Mouse (Mus musculus) left cerebral cortex, postnatal 4 days (tissue): ENCODE results near the gene Gm20716. TPM values are rescaled to one million over a fixed set of nuclear protein-coding genes. Genes with fewer than 3 reads are reported as not detected.
"Not testable (repeated sequence)": the region's sequence is repeated elsewhere in the genome, so short reads cannot be mapped to it uniquely, and the experiment has no call there.

Experiments
- DNase-seq: peaks from one replicate; pipeline ENCODE4 v3.0.0-alpha.2; 2022
- intact Hi-C: fragments of 180-260 bp; cut with DNase I; formaldehyde crosslinking; loops from one replicate; pipeline ENCODE4 v1.15.1; 2025
- microRNA-seq: library from miRNA; unstranded; fragments of <30 nt; microRNA quantifications from one replicate; pipeline ENCODE4 v1.2.0, GENCODE M21; 2022
- total RNA-seq, 2 experiments: library from RNA; stranded (reverse); gene quantifications; 2 replicates each; pipeline ENCODE4 v1.2.3; 2021

Gm20716 gene
- total RNA-seq, 2 experiments from 2014 or later = 28.5 to 33.7 TPM

DNA sequence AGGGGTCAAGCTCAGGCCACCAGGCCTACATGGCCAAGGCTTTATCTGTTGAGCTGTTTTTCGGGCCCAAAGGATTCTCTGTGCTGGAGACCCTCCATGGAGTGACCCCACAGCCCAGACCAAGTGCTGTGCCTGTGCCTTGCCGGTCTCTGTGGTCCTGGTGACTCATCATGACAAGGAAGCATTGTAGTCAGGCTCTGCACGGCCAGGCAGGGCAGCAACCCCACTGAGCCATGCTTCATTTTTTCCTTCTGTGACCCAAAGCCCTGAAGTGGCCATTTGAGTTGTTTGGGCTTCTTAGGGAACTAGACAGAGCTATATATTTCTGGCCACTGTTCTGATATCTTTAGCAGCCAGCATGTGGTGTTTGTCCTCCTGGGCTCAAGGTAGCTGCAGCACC lies 62.4 kb downstream of the Gm20716 start:
- intact Hi-C loops = no loop called here
- no peak for DNase-seq

DNA sequence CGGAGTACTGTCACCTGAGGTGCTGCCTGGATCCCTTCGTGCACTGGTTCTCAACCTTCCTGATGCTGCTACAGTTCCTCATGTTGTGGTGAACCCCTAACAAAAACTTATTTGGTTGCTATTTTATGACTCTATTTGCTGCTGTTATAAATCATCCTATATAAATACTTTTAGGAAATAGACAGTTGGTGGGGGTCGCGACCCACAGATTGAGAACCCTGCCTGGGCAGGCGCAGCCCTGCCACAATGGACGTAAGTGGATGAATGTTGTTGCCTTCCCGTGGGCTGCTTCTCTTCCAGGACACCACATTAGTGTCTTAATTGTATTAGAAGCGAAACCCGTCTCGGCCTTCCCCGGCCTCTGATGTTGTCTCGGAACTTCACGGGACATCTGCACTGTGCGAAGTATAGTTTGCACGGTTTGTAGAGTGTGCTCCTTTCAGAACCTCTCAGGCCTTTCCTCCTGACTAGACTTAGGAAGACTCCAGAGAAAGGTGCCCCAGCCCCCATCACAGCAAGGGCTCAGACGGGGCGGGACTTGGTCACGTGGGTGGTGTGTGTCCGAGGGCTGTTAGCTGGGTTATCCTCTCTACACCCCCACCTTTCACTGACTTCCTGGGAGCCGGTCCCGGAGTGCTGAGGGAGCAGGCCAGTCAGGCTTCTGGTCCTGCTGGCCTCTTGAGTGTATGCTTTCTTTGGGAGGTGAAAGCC lies 63.3 kb downstream of the Gm20716 start:
- no peak for DNase-seq
- intact Hi-C loops = no loop called here

DNA sequence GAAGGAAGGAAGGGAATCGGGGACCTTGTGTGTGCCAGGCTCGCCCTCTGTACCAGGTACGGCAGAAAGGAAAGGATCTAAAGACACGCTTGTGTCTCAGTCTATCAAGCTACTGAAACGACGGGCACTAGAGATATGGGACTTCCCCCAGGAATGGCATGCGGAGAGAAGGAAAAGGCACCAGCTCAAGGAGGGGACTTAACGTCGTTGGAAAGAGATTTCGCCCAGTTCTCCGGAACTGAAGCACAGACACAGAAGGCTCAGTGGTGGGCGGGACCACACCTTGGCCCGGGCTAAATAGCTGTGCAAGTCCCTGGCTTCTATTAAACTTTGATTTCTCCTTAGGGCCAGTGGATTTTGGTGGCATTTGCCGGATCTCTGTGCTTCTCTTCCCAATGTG lies 68.2 kb downstream of the Gm20716 start:
- intact Hi-C loops = no loop called here
- DNase-seq = no peak

DNA sequence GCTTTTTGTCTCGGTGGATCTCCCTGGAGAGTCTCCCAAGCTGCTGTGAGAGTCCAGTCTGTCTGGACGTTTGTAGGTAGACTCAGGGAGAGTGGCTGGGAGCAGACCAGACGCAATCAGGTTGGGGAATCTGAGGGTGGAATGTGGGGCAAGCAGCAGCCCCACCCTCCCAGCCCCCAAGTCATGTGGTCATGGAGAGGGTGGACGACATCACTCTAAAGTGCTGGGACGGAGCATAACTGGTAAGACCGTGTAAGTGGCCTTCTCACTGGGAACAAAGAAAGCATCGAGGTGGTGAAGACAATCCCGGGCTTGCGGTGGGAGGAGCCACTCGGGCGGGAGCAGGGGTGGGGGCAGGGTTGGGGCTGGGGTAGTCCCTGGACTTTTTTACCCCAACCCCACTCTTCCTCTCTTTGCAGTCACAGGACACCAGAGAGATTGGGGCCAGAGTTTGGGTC lies 68.6 kb downstream of the Gm20716 start:
- no peak for DNase-seq
- intact Hi-C loops = no loop called here

DNA sequence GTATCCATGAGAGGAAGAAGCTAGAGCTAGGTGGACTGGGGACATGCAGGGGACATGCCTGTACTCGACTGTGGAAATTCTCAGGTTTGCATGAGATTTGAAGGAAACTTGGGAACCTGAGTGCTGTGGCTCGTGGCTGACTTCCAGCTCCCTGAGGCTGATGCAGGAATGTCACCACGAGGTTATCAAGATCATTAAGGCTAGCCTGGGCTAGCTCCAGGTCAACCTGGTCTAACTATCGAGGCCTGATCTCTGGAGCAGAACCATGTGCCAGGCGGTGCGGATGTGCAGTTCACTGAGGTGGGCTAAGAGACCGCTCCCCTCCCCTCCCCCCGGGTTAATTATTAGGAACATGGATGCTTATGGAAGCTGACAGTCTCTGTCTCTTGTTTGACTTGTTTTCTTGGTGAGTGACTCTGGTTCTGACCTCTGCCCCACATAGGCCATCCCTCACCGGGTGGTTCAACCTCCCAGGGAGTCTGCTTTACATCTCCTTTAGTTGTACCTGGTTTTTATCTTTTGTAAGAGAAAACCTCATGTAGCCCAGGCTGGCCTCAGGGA lies 69.7 kb downstream of the Gm20716 start:
- intact Hi-C loops = no loop called here
- DNase-seq = no peak

DNA sequence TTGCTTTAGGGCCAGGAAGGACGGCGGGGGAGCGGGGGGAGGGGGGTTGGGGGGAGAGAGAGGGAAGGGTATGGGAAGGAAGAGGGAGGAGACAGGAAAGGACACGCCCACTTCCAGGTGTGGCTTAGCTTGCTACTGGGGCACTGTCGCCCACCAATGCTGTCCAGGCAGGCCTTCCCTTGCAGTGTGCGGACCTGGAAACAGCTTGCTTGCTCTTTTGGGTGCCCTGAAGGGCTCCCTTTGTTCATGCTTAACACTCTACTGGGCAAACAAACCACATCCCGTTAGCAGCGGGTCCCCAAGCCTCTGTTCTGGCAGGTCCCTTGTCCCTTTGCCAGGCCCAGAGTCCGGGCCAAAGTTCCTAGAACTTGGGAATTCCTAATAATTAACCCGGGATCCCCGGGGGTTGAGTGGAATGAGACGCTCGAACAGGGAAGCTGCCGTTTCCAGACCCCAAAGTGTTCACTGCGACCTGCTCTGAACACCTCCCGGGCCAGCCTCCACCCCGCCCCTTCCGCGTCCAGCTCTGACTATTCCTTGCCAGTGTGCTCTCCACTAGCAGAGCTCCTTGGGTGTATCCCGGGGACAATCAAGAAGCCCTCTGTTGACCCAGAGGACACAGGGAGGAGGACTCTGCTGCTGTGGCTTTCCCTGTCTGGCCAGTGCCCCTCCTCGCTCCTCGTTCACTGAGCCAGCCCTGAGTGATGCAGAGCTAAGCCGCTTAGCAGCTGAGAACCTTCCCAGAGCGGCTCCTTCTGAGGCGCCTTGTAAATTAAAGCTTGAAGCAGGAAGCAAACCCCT lies 71.1 kb downstream of the Gm20716 start:
- intact Hi-C loops = no loop called here

DNA sequence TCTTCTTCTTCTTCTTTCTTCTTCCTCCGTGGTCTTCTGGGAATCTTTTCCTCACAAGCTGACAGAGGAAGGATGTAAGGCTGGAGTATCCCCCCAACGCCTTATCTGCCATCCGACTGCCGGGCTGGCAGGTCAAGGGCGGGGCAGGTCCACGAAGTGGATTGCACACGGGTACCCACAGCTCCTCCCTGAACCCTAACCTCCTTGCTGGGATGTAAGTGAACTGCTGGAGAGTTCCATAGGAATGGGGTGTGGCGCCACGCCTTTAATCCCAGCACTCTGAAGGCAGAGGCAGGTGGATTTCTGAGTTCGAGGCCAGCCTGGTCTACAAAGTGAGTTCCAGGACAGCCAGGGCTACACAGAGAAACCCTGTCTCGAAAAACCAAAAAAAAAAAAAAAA lies 72.2 kb downstream of the Gm20716 start:
- DNase-seq, intact Hi-C loops: not testable (repeated sequence)

More for the DNA sequence above, 71.1 kb downstream of the Gm20716 start:
- peak; percentile 45 for DNase-seq

DNA sequence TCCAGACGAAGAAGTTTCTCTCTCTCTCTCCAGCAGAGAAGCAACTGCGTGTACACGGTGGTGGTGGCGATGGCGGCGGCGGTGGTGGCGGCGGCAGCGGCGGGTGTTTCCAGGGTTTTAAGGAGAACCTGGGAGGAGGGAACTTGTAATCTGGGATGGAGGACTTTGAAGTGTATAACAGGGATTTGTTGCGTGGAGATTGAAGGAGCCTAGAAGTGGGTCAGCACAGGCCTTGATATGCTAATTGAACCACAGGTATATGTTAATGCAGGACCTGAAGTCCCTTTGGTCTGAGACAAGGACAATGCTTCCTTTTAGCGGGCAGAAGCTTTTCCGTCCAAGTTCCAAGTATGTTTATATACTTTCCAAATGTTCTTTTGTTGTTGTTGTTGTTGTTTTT lies 73.8 kb downstream of the Gm20716 start:
- intact Hi-C loops = no loop called here
- DNase-seq = no peak

DNA sequence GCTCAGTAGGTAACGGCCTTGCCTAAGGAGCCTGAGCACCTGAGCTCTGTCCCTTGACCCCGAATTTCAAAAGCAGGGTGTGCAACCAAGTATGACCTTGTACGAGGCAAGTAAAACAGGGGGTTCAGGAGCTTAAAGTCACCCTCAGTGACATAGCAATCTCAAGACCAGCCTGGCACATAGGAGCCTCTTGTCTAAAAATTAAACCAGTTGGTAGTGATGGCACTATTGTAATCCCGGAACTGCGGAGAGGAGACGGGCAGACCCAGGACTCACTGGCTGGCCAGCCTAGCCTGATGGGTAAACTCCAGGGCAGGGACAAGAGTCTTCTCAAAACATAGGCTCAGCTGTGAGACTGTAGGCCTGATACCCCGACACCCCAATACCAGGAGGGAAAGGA lies 74.5 kb downstream of the Gm20716 start:
- intact Hi-C loops = no loop called here
- no peak for DNase-seq

DNA sequence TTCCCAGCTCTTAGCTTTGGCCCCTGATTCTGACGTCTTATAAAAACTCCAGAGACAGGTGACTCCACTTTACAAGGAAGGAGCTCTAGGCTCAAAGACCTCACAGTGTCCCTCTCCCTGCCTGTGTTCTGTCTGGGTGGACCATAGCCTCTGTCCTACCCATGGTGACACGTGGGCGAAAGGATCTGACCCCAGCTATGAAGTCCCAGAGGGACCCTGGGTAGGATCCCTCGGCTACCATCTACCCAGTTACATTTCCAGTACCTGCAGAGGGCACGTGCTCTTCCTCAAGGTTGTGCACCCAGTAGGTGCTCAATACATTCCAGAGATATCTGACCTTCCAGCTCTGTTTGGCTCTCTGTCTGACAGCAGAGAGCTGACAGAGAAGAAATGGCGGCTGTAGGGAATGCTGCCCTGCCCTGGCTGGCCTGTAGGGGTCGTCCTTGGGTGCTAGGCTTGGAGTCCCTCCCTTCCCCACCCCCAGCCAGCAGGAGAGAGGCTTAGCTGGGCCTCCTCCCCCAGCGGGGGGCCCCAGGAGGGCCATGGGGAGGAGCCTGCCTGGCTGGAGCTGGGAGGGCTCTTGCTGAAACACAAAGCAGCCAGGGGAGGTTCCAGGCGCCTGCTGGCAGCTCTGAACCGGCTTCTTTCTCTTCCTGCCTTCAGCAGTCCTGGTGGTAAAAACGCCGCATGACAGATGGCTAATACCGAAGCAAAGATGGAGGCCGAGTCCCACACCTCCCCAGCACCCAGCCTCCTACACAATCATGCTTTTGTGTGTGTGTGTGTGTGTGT lies 75.9 kb downstream of the Gm20716 start:
- peak; percentile 79 for DNase-seq
- intact Hi-C loops = no loop called here

DNA sequence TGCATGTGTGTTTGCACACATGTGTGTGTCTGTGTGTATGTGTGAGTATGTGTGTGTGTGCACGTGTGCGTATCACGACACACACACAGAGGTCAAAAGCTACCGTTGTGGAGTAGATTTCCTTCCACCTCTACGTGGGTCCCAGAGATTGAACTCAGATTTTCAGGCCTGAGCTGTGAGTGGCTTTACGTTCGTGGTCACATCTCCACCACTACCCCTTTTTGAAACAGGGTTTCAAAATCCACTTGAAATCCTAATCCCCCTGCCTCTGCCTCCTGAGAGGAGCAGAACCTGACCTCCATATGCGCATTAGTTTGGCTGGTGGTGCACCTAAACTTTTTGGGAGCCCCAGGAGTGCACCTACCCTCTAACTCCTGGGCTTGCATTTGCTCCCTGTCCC lies 80.9 kb downstream of the Gm20716 start:
- intact Hi-C loops = no loop called here
- DNase-seq = no peak

DNA sequence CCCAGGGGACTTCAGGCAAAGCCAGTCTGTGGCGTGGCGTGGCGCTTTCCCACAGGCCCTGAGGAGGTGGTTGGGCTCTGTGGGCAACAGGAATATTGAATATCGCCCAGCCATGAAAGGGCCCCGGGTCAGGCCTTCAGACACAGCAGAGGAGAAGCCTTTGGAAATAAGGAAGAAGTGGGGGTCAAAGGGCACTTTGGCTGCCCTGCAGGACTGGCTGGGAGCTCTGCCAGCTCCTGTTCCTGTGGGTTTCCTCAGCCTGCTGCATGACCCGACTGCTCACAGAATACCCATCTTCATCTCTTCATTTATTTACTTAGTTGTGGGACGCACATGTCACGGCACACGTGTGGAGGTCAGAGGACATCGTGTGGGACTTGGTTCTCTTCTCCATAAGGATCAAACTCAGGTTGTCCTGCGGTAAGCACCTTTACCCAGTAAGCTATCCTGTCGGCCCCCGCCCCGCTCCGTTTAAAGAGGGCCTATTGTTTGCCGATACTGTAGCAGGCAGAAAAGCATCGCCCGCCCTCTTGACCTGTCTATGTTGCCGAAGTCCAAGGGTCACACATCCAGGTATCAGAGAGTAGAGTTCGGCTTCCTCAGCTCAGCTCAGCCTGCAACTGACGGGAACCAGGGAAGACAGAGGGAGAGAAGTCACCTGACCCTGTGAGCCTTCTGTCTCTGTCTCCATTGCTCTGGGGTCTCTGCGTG lies 82.3 kb downstream of the Gm20716 start:
- intact Hi-C loops = no loop called here
- no peak for DNase-seq

DNA sequence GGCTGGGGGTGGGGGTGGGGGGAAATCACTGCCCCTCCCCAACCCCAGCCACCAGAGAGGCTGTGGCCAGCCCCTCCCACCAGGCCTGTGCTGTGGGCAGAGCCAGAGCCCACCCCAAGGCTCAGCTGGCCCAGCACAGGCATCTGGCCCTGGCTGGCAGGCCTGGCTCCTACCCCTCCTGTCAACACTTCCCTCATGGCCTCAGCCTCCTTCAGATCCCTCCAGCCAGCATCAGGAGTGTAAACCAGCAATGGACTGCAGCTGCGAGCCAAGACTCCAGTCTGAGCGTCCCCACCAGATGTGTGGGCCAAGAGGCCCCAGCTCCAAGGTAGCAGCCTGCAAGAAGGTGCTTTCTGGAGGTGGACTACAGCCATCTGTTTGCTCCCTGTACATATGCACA lies 84.7 kb downstream of the Gm20716 start:
- intact Hi-C loops = no loop called here
- DNase-seq = no peak

DNA sequence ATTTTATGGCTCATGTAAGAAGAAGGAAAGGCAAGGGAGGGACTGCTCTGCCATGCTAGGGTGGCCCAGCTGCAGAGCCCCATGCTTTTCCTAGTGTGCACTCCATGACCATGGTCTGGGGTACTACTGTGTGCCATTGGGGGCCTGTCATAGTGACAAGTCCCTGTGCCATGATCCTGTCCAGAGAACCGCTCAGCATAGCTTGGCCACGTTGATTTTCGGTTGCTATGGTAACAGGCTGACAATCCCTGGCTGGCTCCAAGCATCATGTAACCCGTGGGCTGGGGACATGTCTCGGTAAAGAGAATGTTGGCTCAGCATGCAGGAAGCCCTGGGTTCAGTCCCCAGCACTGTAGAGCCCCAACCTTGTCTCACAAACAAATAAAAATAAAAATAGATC lies 86.4 kb downstream of the Gm20716 start:
- intact Hi-C loops = no loop called here
- DNase-seq = peak; percentile 32

DNA sequence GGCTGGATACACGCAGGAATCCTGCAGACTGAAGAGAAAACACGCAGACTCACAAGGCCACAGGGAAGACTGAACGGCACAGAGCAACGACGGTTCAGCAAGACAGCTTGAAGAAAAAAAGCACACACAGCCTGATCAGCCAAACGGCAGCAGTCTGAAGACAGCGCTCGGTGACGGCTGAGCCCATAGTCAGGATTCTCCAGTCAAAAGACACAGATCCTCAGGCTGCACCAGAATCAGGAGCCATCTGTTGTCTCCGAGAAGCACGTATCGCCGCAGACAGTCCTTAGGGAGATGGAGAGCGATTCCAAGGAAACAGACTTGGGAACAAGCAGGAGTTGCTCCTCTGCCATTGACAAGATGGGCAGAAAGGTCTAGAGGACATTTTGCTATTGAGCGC lies 93.0 kb downstream of the Gm20716 start:
- DNase-seq = peak; percentile 41
- intact Hi-C loops = no loop called here

Small RNAs within 50 kb of the gene (microRNA-seq; reads per million reads assigned to microRNA genes)
- gene Gm24561 = not detected

Other genes starting within 250 kb of the Gm20716 start
- gene Ripor3, start 219.7 kb downstream of the Gm20716 start, total RNA-seq = under 1 TPM; 0.52 to 0.64 TPM
- 1 to 10 TPM; 4.3 to 4.9 TPM for gene Pard6b, start 149.4 kb downstream of the Gm20716 start, total RNA-seq
- 100 to 1,000 TPM; 146 to 147 TPM for gene Adnp, start 23.3 kb downstream of the Gm20716 start, total RNA-seq
- gene Dpm1, start 227 bp upstream of the Gm20716 start, total RNA-seq = 10 to 100 TPM; 29.7 to 41.5 TPM
- gene Mocs3, start 258 bp upstream of the Gm20716 start, total RNA-seq = 10 to 100 TPM; 15.5 to 17.7 TPM
- gene Kcng1, start 51.4 kb upstream of the Gm20716 start, total RNA-seq = 10 to 100 TPM; 34.4 to 34.5 TPM